Mouse (Mus musculus): ENCODE results near the gene Dstn.

Dstn gene

GRCm38 (mm10) chr2:143962192-143962591 is 47.1 kb downstream of the Dstn start:
- DNase-seq = no peak

- DNase-seq = no peak
These were observed 48.2 kb downstream of the Dstn start for GRCm38 (mm10) chr2:143963318-143963717.

- DNase-seq = no peak
These were observed 54.1 kb downstream of the Dstn start for GRCm38 (mm10) chr2:143969260-143969659.

- DNase-seq = no peak
These were observed 55.7 kb downstream of the Dstn start for GRCm38 (mm10) chr2:143970841-143971240.

GRCm38 (mm10) chr2:143971887-143972286 is 56.8 kb downstream of the Dstn start:
- DNase-seq = no peak

- peak; percentile 71 for DNase-seq
These were observed 58.0 kb downstream of the Dstn start for GRCm38 (mm10) chr2:143973161-143973560.

GRCm38 (mm10) chr2:143975146-143975649 is 60.1 kb downstream of the Dstn start:
- DNase-seq = no peak

GRCm38 (mm10) chr2:143978444-143979147 is 63.5 kb downstream of the Dstn start:
- no peak for DNase-seq

- peak; percentile 47 for DNase-seq
These were observed 65.8 kb downstream of the Dstn start for GRCm38 (mm10) chr2:143980781-143981398.

GRCm38 (mm10) chr2:143982152-143982551 is 67.0 kb downstream of the Dstn start:
- no peak for DNase-seq

- DNase-seq = peak; percentile 37
These were observed 67.8 kb downstream of the Dstn start for GRCm38 (mm10) chr2:143982901-143983300.

- no peak for DNase-seq
These were observed 68.4 kb downstream of the Dstn start for GRCm38 (mm10) chr2:143983482-143983881.

- DNase-seq = peak; percentile 46
These were observed 72.4 kb downstream of the Dstn start for GRCm38 (mm10) chr2:143987485-143987884.

- no peak for DNase-seq
These were observed 72.9 kb downstream of the Dstn start for GRCm38 (mm10) chr2:143988016-143988415.

- no peak for DNase-seq
These were observed 75.9 kb downstream of the Dstn start for GRCm38 (mm10) chr2:143990997-143991396.

- no peak for DNase-seq
These were observed 77.0 kb downstream of the Dstn start for GRCm38 (mm10) chr2:143991964-143992672.

All from cerebellum, adult 9-10 months (tissue).